Mouse (Mus musculus) megakaryocyte, embryonic 14.5 days (primary cell): ENCODE data around the gene Cda. TPM values are rescaled to one million over a fixed set of nuclear protein-coding genes. Genes with fewer than 3 reads are reported as not detected.

Experiments used
- H3K27me3 ChIP-seq: replicated peaks from 2 replicates; pipeline ENCODE3; 2012; ENCODE audit warnings: inconsistent platforms
- H3K36me3 ChIP-seq: replicated peaks from 2 replicates; pipeline ENCODE3; 2012; ENCODE audit warnings: low read length, inconsistent platforms, mixed read lengths
- H3K4me1 ChIP-seq: 2 replicates; pipeline ENCODE4 v1.6.1; 2012; ENCODE audit warnings: inconsistent platforms
- H3K4me3 ChIP-seq: replicated peaks from 2 replicates; pipeline ENCODE3; 2012; ENCODE audit warnings: moderate library complexity, mild to moderate bottlenecking, inconsistent platforms
- H3K9me3 ChIP-seq: 2 replicates; pipeline ENCODE4 v1.6.1; 2012; ENCODE audit warnings: inconsistent platforms
- FLI1 ChIP-seq: IDR thresholded peaks from 2 replicates; pipeline ENCODE4 v1.6.1; 2012; ENCODE audit warnings: low read length, inconsistent platforms, mixed read lengths
- GATA1 ChIP-seq: IDR thresholded peaks from 3 replicates; pipeline ENCODE4 v1.6.1; 2012; ENCODE audit warnings: mixed read lengths, low read length, inconsistent platforms, borderline replicate concordance
- polyA plus RNA-seq: library from polyadenylated mRNA; stranded (reverse); fragments of >175 nt; gene quantifications from 2 replicates; pipeline ENCODE4 v1.2.3, GENCODE M21; 2012; ENCODE audit warnings: low replicate concordance; ENCODE audit not compliant: insufficient read depth

Gene Cda
- polyA plus RNA-seq, 1 experiment = 14.9 TPM

DNA sequence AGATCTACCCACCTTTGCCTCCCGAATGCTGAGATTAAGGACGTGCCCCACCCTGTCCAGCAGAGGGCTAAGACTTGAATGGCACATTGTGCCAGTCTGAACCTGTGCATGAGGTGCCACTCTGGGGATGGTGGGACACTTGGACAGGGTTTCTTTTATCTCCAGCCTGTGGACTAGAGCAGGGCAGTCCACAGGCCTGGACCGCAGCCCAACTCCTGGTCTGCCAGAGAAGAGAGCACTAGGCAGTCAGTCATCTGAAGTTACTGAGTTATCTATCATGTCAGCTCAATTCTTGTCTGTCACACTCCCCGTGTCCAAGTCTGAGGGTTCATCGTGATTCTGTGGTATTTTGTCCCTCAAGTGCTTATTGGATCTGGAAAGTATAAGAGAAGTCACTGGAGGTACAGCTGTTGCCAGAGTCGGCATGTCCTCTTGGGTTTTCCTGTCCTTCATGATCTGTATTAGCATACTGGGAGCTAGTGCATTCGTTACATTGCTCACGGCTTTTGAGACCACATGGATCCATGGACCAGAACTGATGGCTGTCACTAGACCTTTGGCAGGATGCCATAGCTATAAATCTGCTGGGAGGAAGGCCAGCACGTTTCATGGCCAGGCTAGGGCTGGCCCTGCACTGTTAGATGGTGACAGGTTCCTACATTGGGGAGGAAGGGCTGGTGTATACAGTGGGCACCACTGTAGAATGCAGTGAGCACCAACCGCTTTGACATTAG is 14.2 kb downstream of the Cda start:
- Histone ChIP-seq H3K4me1 (peaks cover 7% of the 10 kb centered on the region), H3K36me3 (peaks cover 3% of the 10 kb centered on the region), H3K9me3 (peaks cover 28% of the 10 kb centered on the region), H3K4me3 (no peak overlapping the region), H3K27me3 (peaks cover 44% of the 10 kb centered on the region)
- TF ChIP-seq FLI1 = no peak
- no peak for TF ChIP-seq GATA1

GRCm38 (mm10) chr4:138352692-138353091 is 15.1 kb downstream of the Cda start:
- no peak for TF ChIP-seq GATA1
- TF ChIP-seq FLI1 = no peak
- Histone ChIP-seq H3K36me3 (peaks cover 3% of the 10 kb centered on the region), H3K4me3 (no peak overlapping the region), H3K9me3 (peaks cover 22% of the 10 kb centered on the region), H3K27me3 (peaks cover 46% of the 10 kb centered on the region), H3K4me1 (peaks cover 4% of the 10 kb centered on the region; the same call in 1 of the 2 replicates)

DNA sequence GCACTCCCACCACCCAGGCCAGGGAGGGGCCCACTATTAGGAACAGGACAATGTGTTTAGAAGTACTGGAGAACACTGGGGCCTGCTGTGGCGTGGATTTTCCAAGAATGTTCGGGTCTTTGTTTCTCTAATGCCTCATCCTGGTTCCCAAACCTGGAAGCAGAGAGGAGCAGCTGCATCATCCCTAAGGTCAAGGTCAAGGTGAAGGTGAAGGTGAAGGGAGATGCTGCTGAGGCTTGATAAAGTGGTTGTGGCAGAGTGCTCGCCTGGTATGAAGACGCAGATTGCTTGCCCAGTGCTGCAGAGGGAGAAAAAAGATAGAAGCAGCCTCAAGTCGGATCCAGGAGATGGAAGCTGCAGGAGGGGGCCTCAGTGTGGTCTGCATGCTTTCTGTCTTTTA is 16.0 kb downstream of the Cda start:
- Histone ChIP-seq H3K4me3 (no peak overlapping the region), H3K4me1 (peaks cover 4% of the 10 kb centered on the region; the same call in 1 of the 2 replicates), H3K9me3 (peaks cover 22% of the 10 kb centered on the region), H3K27me3 (peaks cover 53% of the 10 kb centered on the region), H3K36me3 (peaks cover 3% of the 10 kb centered on the region)
- no peak for TF ChIP-seq FLI1
- no peak for TF ChIP-seq GATA1

- Histone ChIP-seq H3K27me3 (peaks cover 47% of the 10 kb centered on the region), H3K4me3 (no peak overlapping the region), H3K36me3 (peaks cover 3% of the 10 kb centered on the region), H3K9me3 (peaks cover 19% of the 10 kb centered on the region), H3K4me1 (peaks cover 11% of the 10 kb centered on the region)
- no peak for TF ChIP-seq FLI1
- TF ChIP-seq GATA1 = no peak
Measured at GRCm38 (mm10) chr4:138348716-138349115, 19.1 kb downstream of the Cda start.

DNA sequence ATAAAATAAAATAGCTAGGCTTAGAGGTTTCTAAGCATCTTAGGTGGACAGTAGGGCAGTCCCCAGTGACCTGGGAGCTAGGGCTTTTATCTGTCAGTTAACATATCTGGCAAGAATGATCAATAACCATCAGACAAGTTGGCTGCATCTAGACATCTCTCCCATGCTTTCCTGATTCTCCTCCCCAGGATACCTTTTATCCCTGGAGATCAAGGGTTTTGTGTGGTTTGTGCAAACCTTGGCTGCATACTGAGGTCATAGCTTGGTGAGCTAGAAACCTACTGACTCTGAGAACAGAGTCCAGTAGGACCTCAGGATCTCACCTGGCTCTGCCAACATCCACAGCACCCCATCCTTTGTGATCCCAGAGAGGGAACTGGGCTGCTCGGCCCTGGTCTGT is 20.5 kb downstream of the Cda start:
- peaks cover 19% of the 10 kb centered on the region for H3K9me3 ChIP-seq
- TF ChIP-seq GATA1 (no peak), FLI1 (no peak)
- peaks cover 21% of the 10 kb centered on the region for H3K4me1 ChIP-seq
- peaks cover 54% of the 10 kb centered on the region for H3K27me3 ChIP-seq
- H3K4me3 ChIP-seq = no peak overlapping the region
- peaks cover 3% of the 10 kb centered on the region for H3K36me3 ChIP-seq

DNA sequence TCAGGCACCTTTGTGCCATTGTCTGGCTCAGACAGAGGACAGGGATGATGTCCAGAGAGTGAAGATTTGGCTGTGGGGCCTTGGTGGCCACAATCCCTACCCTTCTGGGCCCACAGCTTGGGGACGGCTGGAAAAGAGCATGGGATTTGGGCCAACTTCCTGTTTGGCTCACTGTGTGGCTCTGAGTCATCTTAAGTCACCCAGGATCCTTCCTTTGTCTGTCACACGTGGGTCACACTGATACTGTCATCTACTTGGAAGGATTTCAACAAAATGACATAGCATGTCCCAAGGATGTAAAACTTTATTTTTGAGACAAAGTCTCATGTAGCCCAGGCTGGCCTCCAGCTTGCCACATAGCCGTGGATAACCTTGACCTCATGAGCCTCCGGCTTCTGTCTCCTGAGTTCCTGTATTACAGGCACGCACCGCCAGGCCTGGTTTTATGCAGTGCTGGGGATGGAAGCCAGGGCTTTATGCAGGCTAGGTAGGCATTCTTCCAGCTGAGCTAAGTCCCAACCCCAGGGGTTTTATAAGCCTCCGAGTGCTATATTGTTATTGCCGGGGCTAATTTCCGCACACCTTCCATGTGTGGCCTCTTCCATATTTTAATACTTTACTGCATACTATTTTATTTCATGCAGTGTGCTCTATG is 22.8 kb downstream of the Cda start:
- Histone ChIP-seq H3K9me3 (0 out of 2 replicates have a peak, but pooled peaks cover 2% of the 10 kb centered on the region), H3K4me1 (peaks cover 31% of the 10 kb centered on the region), H3K4me3 (no peak overlapping the region), H3K27me3 (peaks cover 59% of the 10 kb centered on the region), H3K36me3 (no peaks in the 10 kb centered on the region)
- TF ChIP-seq FLI1 = no peak
- TF ChIP-seq GATA1 = no peak

DNA sequence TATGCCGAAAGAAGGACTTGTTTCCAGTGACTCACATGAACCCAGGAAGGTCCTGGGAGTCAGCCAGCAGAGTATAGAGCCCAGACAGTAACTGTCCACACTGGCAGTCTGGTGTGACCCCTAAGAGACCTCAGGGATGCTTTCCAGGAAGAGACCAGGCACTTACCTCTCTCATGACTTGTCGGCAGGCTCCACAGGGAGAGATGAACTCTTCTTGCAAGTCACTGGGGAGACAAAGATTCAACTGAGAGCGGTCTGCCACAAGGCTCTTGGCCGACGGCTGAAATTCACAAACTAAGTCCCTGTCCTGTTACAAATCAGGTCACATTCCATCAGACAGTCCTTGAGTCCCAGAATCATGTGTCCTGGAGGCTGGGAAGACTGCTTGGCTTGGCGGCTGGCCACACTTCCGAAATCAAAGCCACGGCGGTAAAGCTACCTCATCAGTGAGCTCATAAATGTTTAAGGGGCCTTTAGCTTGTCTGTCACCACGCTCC is 24.4 kb downstream of the Cda start:
- Histone ChIP-seq H3K9me3 (no peaks in the 10 kb centered on the region), H3K4me3 (no peak overlapping the region), H3K27me3 (peaks cover 57% of the 10 kb centered on the region), H3K36me3 (no peaks in the 10 kb centered on the region), H3K4me1 (peaks cover 33% of the 10 kb centered on the region)
- no peak for TF ChIP-seq FLI1
- TF ChIP-seq GATA1 = no peak

DNA sequence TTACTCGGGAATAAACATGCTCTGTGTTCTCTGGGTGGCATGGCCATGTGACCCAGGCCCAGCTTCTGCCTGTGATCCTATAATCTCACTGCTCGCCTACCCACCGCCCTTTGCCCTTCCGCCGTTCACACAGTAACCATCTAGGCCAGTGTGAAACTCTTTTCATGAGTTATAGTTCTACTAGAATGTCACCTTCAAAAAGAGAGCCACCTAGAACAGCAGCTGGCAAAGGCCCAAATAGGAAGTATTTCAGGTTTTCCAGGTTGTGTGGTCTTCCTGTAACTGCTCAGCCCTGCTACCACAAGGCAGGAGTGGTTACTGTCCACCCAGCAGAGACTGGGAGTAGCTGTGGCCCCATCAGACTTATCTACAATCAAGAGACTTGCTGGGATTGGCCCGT is 25.0 kb downstream of the Cda start:
- Histone ChIP-seq H3K36me3 (no peaks in the 10 kb centered on the region), H3K4me3 (no peak overlapping the region), H3K9me3 (no peaks in the 10 kb centered on the region), H3K4me1 (peaks cover 35% of the 10 kb centered on the region), H3K27me3 (peaks cover 58% of the 10 kb centered on the region)
- TF ChIP-seq FLI1 (no peak), GATA1 (no peak)

DNA sequence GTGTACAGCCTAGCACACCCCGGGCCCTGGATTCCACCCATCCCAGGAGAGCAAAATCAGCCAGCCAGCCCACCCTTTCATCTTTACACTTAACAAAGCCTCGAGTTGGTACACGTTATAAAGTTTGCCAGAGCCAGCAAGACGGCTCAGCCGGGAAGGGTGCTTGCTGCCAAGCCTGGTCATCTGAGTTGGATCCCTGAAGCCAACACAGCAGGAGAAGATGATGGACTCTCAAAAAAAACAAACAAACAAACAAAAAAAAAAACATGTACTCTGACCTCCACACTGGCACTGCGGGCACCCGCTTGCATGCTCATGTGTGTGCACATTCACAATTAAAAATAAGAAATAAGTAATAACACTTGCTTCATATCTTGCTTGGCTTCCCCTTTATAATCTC is 25.7 kb downstream of the Cda start:
- TF ChIP-seq GATA1 = no peak
- no peak for TF ChIP-seq FLI1
- H3K4me1 ChIP-seq = peaks cover 38% of the 10 kb centered on the region
- no peaks in the 10 kb centered on the region for H3K9me3 ChIP-seq
- H3K4me3 ChIP-seq = no peak overlapping the region
- H3K27me3 ChIP-seq = peaks cover 58% of the 10 kb centered on the region
- H3K36me3 ChIP-seq = no peaks in the 10 kb centered on the region

DNA sequence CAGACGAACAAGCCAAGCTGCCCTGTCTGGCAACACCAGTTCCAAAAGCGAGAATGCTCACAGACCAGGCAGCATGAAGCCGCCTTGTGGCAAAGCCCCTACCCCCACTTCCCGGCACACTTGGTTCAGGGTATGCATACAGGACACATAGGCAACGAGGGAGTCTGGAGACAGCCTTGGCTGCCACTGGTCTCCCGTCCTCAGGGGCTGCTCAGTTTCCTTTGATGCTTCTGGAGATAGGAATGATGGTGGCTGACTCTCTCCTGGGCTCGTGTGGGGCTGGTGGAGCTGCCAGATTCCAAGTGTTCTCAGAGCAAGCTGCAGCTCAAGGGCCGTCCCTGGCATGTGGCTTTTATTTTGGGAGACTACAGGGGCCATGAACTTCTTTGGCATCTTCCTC is 26.4 kb downstream of the Cda start:
- H3K27me3 ChIP-seq = peaks cover 56% of the 10 kb centered on the region
- H3K4me3 ChIP-seq = no peak overlapping the region
- H3K4me1 ChIP-seq = peaks cover 38% of the 10 kb centered on the region
- TF ChIP-seq FLI1 (no peak), GATA1 (no peak)
- H3K9me3 ChIP-seq = no peaks in the 10 kb centered on the region
- no peaks in the 10 kb centered on the region for H3K36me3 ChIP-seq

DNA sequence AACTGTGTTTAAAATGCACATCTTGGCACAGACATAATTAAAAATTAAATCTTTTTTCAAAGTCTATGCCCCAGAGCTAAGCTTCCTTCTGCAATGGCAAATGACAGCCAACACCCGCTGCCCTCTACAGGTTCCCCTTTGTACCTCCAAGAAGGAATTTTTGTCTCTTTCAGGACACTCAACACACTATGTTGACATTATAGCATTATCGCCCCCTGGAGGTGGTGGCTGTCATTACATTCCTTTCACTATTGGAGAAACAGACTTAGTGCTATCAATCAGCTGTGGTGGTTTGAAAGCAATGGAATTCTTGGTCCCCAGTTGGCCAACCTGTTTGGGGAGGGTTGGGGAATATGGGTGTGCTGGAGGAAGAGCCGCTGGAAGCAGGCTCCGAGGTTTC is 27.8 kb downstream of the Cda start:
- TF ChIP-seq FLI1 (no peak), GATA1 (no peak)
- H3K4me1 ChIP-seq = peaks cover 32% of the 10 kb centered on the region
- H3K4me3 ChIP-seq = no peak overlapping the region
- H3K36me3 ChIP-seq = no peaks in the 10 kb centered on the region
- peaks cover 55% of the 10 kb centered on the region for H3K27me3 ChIP-seq
- no peaks in the 10 kb centered on the region for H3K9me3 ChIP-seq
